Mouse (Mus musculus): ENCODE results near the gene Tmem214. TPM values are rescaled to one million over a fixed set of nuclear protein-coding genes. Genes with fewer than 3 reads are reported as not detected.

Gene Tmem214
- polyA plus RNA-seq, 1 experiment: 81.3 TPM

GRCm38 (mm10) chr5:30833416-30833815, 34.4 kb upstream of the Tmem214 start:
- 60% methylated on average over 3 of the region's 3 CpGs for WGBS
- H3K4me1 ChIP-seq (ENCODE audit: control insufficient read depth, insufficient read depth, low read length): peaks cover 3% of the 10 kb centered on the region; the same call in 1 of the 2 replicates
- no peaks in the 10 kb centered on the region for H3K36me3 ChIP-seq (ENCODE audit: control insufficient read depth, insufficient read depth, low read length)
- TF ChIP-seq POLR2A (IDR thresholded peaks at IDR 0.05; ENCODE audit: low read depth, low read length): no peak
- TF ChIP-seq CTCF (conservative IDR thresholded peaks at IDR 0.05; ENCODE audit: insufficient read depth, insufficient read length, low read depth, low read length): no peak
- no peak overlapping the region for H3K27ac ChIP-seq (ENCODE audit: insufficient read depth, low read depth, low read length)
- no peaks in the 10 kb centered on the region for H3K27me3 ChIP-seq (replicated peaks; ENCODE audit: control insufficient read depth, insufficient read depth, low read length)
- peak; percentile 70 for DNase-seq
- no peak overlapping the region for H3K4me3 ChIP-seq (ENCODE audit: insufficient read depth, low read depth, low read length)

DNA sequence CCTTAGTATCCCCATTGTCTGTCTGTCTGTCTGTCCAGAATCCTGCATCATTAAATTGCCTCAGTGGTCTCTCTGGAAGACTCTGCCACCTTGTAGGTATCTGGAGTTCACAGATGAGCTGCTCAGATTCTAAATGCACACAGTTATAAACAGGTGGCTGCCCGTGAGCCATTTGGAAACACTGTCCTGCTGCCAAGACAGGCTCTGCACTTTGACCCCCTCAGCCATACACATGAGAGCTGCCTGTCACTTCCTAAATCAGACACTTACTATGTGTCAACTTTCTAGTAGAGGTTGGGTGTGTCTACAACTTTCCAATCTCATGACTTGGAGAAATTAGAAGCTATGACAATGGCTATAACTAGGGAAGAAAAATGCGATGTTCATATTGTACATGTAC, 28.1 kb upstream of the Tmem214 start:
- Histone ChIP-seq H3K4me1 (ENCODE audit: control insufficient read depth, insufficient read depth, low read length) (peaks cover 3% of the 10 kb centered on the region; the same call in 1 of the 2 replicates), H3K4me3 (ENCODE audit: insufficient read depth, low read depth, low read length) (no peak overlapping the region), H3K27ac (ENCODE audit: insufficient read depth, low read depth, low read length) (no peak overlapping the region), H3K27me3 (replicated peaks; ENCODE audit: control insufficient read depth, insufficient read depth, low read length) (no peaks in the 10 kb centered on the region), H3K36me3 (ENCODE audit: control insufficient read depth, insufficient read depth, low read length) (no peaks in the 10 kb centered on the region)
- 67% methylated on average over 2 of the region's 2 CpGs for WGBS
- TF ChIP-seq POLR2A (IDR thresholded peaks at IDR 0.05; ENCODE audit: low read depth, low read length) (no peak), CTCF (conservative IDR thresholded peaks at IDR 0.05; ENCODE audit: insufficient read depth, insufficient read length, low read depth, low read length) (no peak)
- DNase-seq: peak; percentile 50

GRCm38 (mm10) chr5:30841896-30842295, 25.9 kb upstream of the Tmem214 start:
- TF ChIP-seq POLR2A (IDR thresholded peaks at IDR 0.05; ENCODE audit: low read depth, low read length): no peak
- TF ChIP-seq CTCF (conservative IDR thresholded peaks at IDR 0.05; ENCODE audit: insufficient read depth, insufficient read length, low read depth, low read length): no peak
- Histone ChIP-seq H3K27ac (ENCODE audit: insufficient read depth, low read depth, low read length) (no peak overlapping the region), H3K4me3 (ENCODE audit: insufficient read depth, low read depth, low read length) (no peak overlapping the region), H3K36me3 (ENCODE audit: control insufficient read depth, insufficient read depth, low read length) (no peaks in the 10 kb centered on the region), H3K4me1 (ENCODE audit: control insufficient read depth, insufficient read depth, low read length) (peaks cover 6% of the 10 kb centered on the region; the same call in 1 of the 2 replicates), H3K27me3 (replicated peaks; ENCODE audit: control insufficient read depth, insufficient read depth, low read length) (no peaks in the 10 kb centered on the region)
- 68% methylated on average over 3 of the region's 3 CpGs for WGBS
- DNase-seq: no peak

- no peaks in the 10 kb centered on the region for H3K36me3 ChIP-seq (ENCODE audit: control insufficient read depth, insufficient read depth, low read length)
- 28% methylated on average over 6 of the region's 6 CpGs for WGBS
- peak overlapping the region; percentile 49; the same call in 1 of the 2 replicates for H3K27ac ChIP-seq (ENCODE audit: insufficient read depth, low read depth, low read length)
- TF ChIP-seq CTCF (conservative IDR thresholded peaks at IDR 0.05; ENCODE audit: insufficient read depth, insufficient read length, low read depth, low read length): no peak
- no peak for TF ChIP-seq POLR2A (IDR thresholded peaks at IDR 0.05; ENCODE audit: low read depth, low read length)
- peaks cover 15% of the 10 kb centered on the region for H3K4me1 ChIP-seq (ENCODE audit: control insufficient read depth, insufficient read depth, low read length)
- peak; percentile 76 for DNase-seq
- no peak overlapping the region for H3K4me3 ChIP-seq (ENCODE audit: insufficient read depth, low read depth, low read length)
- H3K27me3 ChIP-seq (replicated peaks; ENCODE audit: control insufficient read depth, insufficient read depth, low read length): no peaks in the 10 kb centered on the region
Measured at GRCm38 (mm10) chr5:30849891-30850555, 17.8 kb upstream of the Tmem214 start.

GRCm38 (mm10) chr5:30850556-30850925, 17.3 kb upstream of the Tmem214 start:
- Histone ChIP-seq H3K4me3 (ENCODE audit: insufficient read depth, low read depth, low read length) (no peak overlapping the region), H3K27ac (ENCODE audit: insufficient read depth, low read depth, low read length) (peak overlapping the region; percentile 49; the same call in 1 of the 2 replicates), H3K27me3 (replicated peaks; ENCODE audit: control insufficient read depth, insufficient read depth, low read length) (no peaks in the 10 kb centered on the region), H3K36me3 (ENCODE audit: control insufficient read depth, insufficient read depth, low read length) (no peaks in the 10 kb centered on the region), H3K4me1 (ENCODE audit: control insufficient read depth, insufficient read depth, low read length) (peaks cover 15% of the 10 kb centered on the region)
- 53% methylated on average over 2 of the region's 2 CpGs for WGBS
- no peak for TF ChIP-seq POLR2A (IDR thresholded peaks at IDR 0.05; ENCODE audit: low read depth, low read length)
- no peak for DNase-seq

DNA sequence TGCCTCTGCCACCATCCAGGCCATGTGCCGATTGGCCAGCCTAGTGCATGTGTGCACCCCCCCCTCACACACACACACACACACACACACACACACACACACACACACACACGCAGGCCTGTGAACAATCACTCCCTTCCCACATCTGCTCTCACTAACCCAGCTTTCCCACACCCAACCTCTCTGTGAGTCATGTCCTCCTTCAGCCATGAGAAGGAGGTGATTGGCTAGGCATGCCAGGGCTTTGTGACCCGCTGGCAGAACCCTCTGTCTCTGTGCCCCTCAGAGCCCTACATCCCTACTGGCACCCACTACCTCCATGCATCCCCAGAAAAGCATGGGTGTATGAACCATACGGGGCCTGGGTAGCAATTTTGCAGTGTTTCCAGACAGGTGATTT, 14.3 kb upstream of the Tmem214 start:
- Histone ChIP-seq H3K27ac (ENCODE audit: insufficient read depth, low read depth, low read length) (no peak overlapping the region), H3K4me3 (ENCODE audit: insufficient read depth, low read depth, low read length) (no peak overlapping the region), H3K4me1 (ENCODE audit: control insufficient read depth, insufficient read depth, low read length) (peaks cover 12% of the 10 kb centered on the region), H3K36me3 (ENCODE audit: control insufficient read depth, insufficient read depth, low read length) (no peaks in the 10 kb centered on the region), H3K27me3 (replicated peaks; ENCODE audit: control insufficient read depth, insufficient read depth, low read length) (no peaks in the 10 kb centered on the region)
- TF ChIP-seq POLR2A (IDR thresholded peaks at IDR 0.05; ENCODE audit: low read depth, low read length) (no peak), CTCF (conservative IDR thresholded peaks at IDR 0.05; ENCODE audit: insufficient read depth, insufficient read length, low read depth, low read length) (no peak)
- no peak for DNase-seq
- WGBS: 86% methylated on average over 4 of the region's 4 CpGs

- Histone ChIP-seq H3K36me3 (ENCODE audit: control insufficient read depth, insufficient read depth, low read length) (no peaks in the 10 kb centered on the region), H3K27ac (ENCODE audit: insufficient read depth, low read depth, low read length) (no peak overlapping the region), H3K4me1 (ENCODE audit: control insufficient read depth, insufficient read depth, low read length) (peaks cover 5% of the 10 kb centered on the region), H3K27me3 (replicated peaks; ENCODE audit: control insufficient read depth, insufficient read depth, low read length) (no peaks in the 10 kb centered on the region), H3K4me3 (ENCODE audit: insufficient read depth, low read depth, low read length) (no peak overlapping the region)
- TF ChIP-seq POLR2A (IDR thresholded peaks at IDR 0.05; ENCODE audit: low read depth, low read length) (no peak), CTCF (conservative IDR thresholded peaks at IDR 0.05; ENCODE audit: insufficient read depth, insufficient read length, low read depth, low read length) (peak; percentile 65)
- WGBS: 51% methylated on average over 3 of the region's 3 CpGs
- peak; percentile 70 for DNase-seq
Measured at GRCm38 (mm10) chr5:30855674-30856073, 12.1 kb upstream of the Tmem214 start.
